8 mouse cellular contexts compared by ENCODE assay signal in genomic region chr13:29628607-29629006, GRCm38 (mm10).
DNase-seq lines count a peak whose midpoint lies in the region; ATAC-seq lines count a peak whose summit lies in the region.
"Had no signal": no experiment of that assay in that cellular context is flagged by ENCODE, and none has a peak within 500 bp of the region (broad histone marks: within the 10 kb centered on the region; RNA-seq: fewer than 3 reads in every experiment).

No protein-coding gene starts in this region.

- H3K27ac ChIP-seq in heart, embryonic 16.5 days (ENCODE audit: low read length) = peak overlapping the region; percentile 96
- H3K27ac ChIP-seq: liver, embryonic 14.5 days had no signal

- H3K9ac ChIP-seq in heart, embryonic 16.5 days (ENCODE audit: low read length) = peak overlapping the region; percentile 28
- H3K9ac ChIP-seq: liver, embryonic 14.5 days had no signal

- peak; percentile 84 for ATAC-seq in heart, embryonic 16.5 days (replicated peaks; ENCODE audit: extremely low read depth, insufficient read depth, low FRiP score)

- no peak overlapping the region for H3K4me3 ChIP-seq in heart, embryonic 16.5 days (ENCODE audit: low read length)

- no peaks in the 10 kb centered on the region for H3K27me3 ChIP-seq in heart, embryonic 16.5 days (ENCODE audit: control insufficient read depth, insufficient read depth, low read length)

- peak overlapping the region; percentile 42 for H3K4me2 ChIP-seq in heart, embryonic 16.5 days (ENCODE audit: low read depth, low read length)

- WGBS in heart, embryonic 16.5 days = 11% methylated on average over 5 of the region's 5 CpGs

- DNase-seq in 416B (ENCODE audit: low read depth) = peak; percentile 33
- DNase-seq in CD8-positive naive resting alpha-beta T cell, adult 2 months (ENCODE audit: low read depth in 2 of 2, low spot score in 2 of 2) = peak; percentile 1 to 7
- DNase-seq in lung, adult 18-20 months = peak; percentile 54 to 73
- no peak for DNase-seq in layer of hippocampus, postnatal 14 days (ENCODE audit: low spot score in 2 of 2)
- no peak for DNase-seq in left cerebral cortex, postnatal 25 days (ENCODE audit: low spot score in 2 of 2)
- DNase-seq in frontal cortex, postnatal 25 days (ENCODE audit: low spot score in 2 of 2) = no peak

- no peaks in the 10 kb centered on the region for H3K36me3 ChIP-seq in heart, embryonic 16.5 days (ENCODE audit: control insufficient read depth, insufficient read depth)

- intact Hi-C loops in left cerebral cortex, postnatal 25 days (cut with DNase I) = no loop called here

- peaks cover 35% of the 10 kb centered on the region for H3K4me1 ChIP-seq in heart, embryonic 16.5 days (ENCODE audit: control insufficient read depth, insufficient read depth, low read length)

- no peaks in the 10 kb centered on the region for H3K9me3 ChIP-seq in heart, embryonic 16.5 days (replicated peaks; ENCODE audit: control insufficient read depth, low read length)

Comparison
In these comparisons a context has a peak if more than half of its experiments do, and no peak if none do; other contexts are left out.
1. DNase-seq: peak in 416B (single experiment), CD8-positive naive resting alpha-beta T cell, adult 2 months (2 of 2) and lung, adult 18-20 months (2 of 2); none in layer of hippocampus, postnatal 14 days (0 of 2), left cerebral cortex, postnatal 25 days (0 of 2) and frontal cortex, postnatal 25 days (0 of 2).